Mouse (Mus musculus): ENCODE data around the gene Man1c1. TPM values are rescaled to one million over a fixed set of nuclear protein-coding genes. Genes with fewer than 3 reads are reported as not detected.
A peak's percentile ranks its signal among the peaks of the same experiment; 100 is the strongest.

Gene Man1c1
- polyA plus RNA-seq, 1 experiment = 4.6 TPM

DNA sequence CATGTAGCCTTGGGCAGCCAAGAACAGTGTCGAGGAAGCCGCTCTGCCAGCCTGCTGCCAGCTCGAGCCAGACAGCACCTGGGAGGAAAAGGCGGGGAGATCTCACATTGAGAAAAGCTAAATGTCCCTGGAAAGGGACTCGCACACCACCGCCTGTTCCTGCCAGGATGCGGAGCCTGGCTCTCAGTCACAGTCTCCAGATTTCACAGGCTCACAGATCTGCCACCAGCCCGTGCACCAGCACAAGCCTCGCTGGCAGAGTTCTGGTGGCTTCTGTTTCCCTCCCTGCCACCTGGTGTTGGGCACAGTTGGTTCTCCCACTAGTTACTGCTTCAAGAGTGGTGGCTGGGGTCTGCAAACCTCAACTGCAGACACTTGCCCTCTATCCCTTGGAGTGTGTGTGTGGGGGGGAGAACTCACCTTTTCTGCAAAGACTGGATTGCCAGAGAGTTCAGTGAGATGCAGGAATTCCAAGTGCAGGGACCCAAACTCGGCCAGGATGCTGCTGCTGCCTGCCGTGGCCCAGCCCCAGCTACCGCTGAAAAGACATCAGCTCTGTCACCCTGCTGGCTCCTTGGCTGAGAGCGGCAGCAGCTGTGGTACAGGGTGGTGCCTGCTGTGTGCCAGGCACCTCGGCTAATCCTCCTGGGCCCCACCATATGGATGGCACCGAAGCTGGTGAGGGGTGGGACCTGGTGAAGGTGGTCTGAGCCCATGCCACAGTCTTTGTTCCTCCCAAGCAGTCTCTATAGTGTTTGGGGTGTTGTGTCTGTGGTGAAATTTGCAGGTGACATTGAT is 123.5 kb downstream of the Man1c1 start:
- 82% methylated on average over 15 of the region's 15 CpGs for WGBS
- H3K36me3 ChIP-seq (ENCODE audit: control insufficient read depth, insufficient read depth, low read length) = no peaks in the 10 kb centered on the region
- no peak for TF ChIP-seq CTCF (conservative IDR thresholded peaks at IDR 0.05; ENCODE audit: insufficient read depth, insufficient read length, low read depth, low read length)
- TF ChIP-seq POLR2A (IDR thresholded peaks at IDR 0.05; ENCODE audit: low read depth, low read length) = no peak

DNA sequence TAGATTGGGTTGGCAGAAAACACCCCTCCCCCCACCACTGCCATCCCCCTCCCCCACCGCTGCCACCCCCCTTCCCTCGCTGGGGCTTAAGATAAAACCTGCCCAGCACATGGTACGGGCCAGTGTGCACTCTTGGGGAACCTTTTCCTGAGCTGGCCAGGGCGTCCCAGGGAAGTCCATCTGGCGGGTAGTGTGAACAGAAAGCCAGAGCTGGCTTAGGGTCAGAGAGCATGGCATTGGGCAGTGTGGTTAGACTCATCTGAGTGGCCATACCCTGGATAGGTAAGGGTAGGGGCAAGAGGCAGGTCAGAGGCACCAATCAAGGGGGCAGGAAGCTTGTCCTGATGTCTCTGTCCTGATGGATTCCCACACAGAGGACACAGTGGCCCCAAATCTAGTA is 124.5 kb downstream of the Man1c1 start:
- peaks cover 3% of the 10 kb centered on the region; the same call in 1 of the 2 replicates for H3K4me1 ChIP-seq (ENCODE audit: control insufficient read depth, insufficient read depth, low read length)
- H3K36me3 ChIP-seq (ENCODE audit: control insufficient read depth, insufficient read depth, low read length) = no peaks in the 10 kb centered on the region
- H3K4me3 ChIP-seq (ENCODE audit: insufficient read depth, low read depth, low read length) = no peak overlapping the region
- DNase-seq = no peak
- H3K27ac ChIP-seq (ENCODE audit: insufficient read depth, low read depth, low read length) = no peak overlapping the region
- TF ChIP-seq POLR2A (IDR thresholded peaks at IDR 0.05; ENCODE audit: low read depth, low read length) = no peak
- no peak for TF ChIP-seq CTCF (conservative IDR thresholded peaks at IDR 0.05; ENCODE audit: insufficient read depth, insufficient read length, low read depth, low read length)
- no peaks in the 10 kb centered on the region for H3K27me3 ChIP-seq (replicated peaks; ENCODE audit: control insufficient read depth, insufficient read depth, low read length)
- WGBS = 16% methylated on average over 5 of the region's 5 CpGs

More for the DNA sequence above, 123.5 kb downstream of the Man1c1 start:
- H3K27me3 ChIP-seq (replicated peaks; ENCODE audit: control insufficient read depth, insufficient read depth, low read length) = no peaks in the 10 kb centered on the region
- no peak overlapping the region for H3K27ac ChIP-seq (ENCODE audit: insufficient read depth, low read depth, low read length)
- no peak for DNase-seq
- H3K4me3 ChIP-seq (ENCODE audit: insufficient read depth, low read depth, low read length) = no peak overlapping the region
- H3K4me1 ChIP-seq (ENCODE audit: control insufficient read depth, insufficient read depth, low read length) = peaks cover 3% of the 10 kb centered on the region; the same call in 1 of the 2 replicates

DNA sequence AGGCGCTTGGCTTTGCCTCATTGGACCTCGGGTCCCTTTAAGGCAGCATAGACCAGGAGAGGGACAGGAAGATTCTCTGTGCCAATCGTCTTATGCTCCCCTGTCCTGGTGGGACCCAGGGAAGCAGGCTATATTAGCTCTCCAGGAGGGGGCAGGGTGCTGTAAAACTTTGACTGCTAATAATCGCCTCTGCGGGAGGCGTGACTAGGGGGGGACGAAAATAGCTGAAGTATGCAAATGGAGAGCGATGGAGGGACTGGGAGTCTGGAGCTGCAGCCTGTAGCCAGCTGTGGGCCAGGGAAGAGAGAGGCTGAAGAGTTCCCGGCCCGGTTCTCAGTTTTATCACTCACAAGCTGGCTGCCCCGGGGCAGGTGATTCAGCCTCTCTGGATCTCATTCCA is 124.9 kb downstream of the Man1c1 start:
- 0 out of 2 replicates have a peak, but pooled peaks have one; percentile 28 for TF ChIP-seq CTCF (conservative IDR thresholded peaks at IDR 0.05; ENCODE audit: insufficient read depth, insufficient read length, low read depth, low read length)
- no peak for TF ChIP-seq POLR2A (IDR thresholded peaks at IDR 0.05; ENCODE audit: low read depth, low read length)
- DNase-seq = peak; percentile 25
- H3K27ac ChIP-seq (ENCODE audit: insufficient read depth, low read depth, low read length) = no peak overlapping the region
- no peaks in the 10 kb centered on the region for H3K36me3 ChIP-seq (ENCODE audit: control insufficient read depth, insufficient read depth, low read length)
- no peaks in the 10 kb centered on the region for H3K27me3 ChIP-seq (replicated peaks; ENCODE audit: control insufficient read depth, insufficient read depth, low read length)
- H3K4me3 ChIP-seq (ENCODE audit: insufficient read depth, low read depth, low read length) = no peak overlapping the region
- WGBS = 15% methylated on average over 11 of the region's 11 CpGs
- peaks cover 3% of the 10 kb centered on the region; the same call in 1 of the 2 replicates for H3K4me1 ChIP-seq (ENCODE audit: control insufficient read depth, insufficient read depth, low read length)

DNA sequence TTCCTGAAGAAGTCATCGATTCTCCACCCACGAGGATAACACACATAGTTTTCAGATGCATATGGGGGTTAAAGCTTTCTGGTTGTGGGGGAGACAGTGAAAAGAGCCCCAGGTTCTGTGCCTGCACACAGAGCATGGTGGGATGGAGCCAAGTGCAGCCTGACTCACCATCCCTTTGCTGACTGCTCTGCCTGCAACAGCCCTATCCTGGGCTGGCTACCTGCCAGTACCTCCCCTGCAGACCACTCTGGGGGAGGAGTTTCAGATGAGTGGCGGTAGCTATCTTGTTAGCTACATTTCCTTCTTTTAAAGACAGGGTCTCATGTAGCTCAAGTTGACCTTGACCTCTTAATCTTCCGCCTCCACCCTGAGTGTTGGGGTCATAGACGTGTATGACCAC is 125.7 kb downstream of the Man1c1 start:
- Histone ChIP-seq H3K4me1 (ENCODE audit: control insufficient read depth, insufficient read depth, low read length) (peaks cover 3% of the 10 kb centered on the region; the same call in 1 of the 2 replicates), H3K4me3 (ENCODE audit: insufficient read depth, low read depth, low read length) (no peak overlapping the region), H3K27me3 (replicated peaks; ENCODE audit: control insufficient read depth, insufficient read depth, low read length) (no peaks in the 10 kb centered on the region), H3K36me3 (ENCODE audit: control insufficient read depth, insufficient read depth, low read length) (no peaks in the 10 kb centered on the region), H3K27ac (ENCODE audit: insufficient read depth, low read depth, low read length) (no peak overlapping the region)
- TF ChIP-seq CTCF (conservative IDR thresholded peaks at IDR 0.05; ENCODE audit: insufficient read depth, insufficient read length, low read depth, low read length) = no peak
- TF ChIP-seq POLR2A (IDR thresholded peaks at IDR 0.05; ENCODE audit: low read depth, low read length) = no peak
- DNase-seq = no peak
- 67% methylated on average over 5 of the region's 5 CpGs for WGBS

DNA sequence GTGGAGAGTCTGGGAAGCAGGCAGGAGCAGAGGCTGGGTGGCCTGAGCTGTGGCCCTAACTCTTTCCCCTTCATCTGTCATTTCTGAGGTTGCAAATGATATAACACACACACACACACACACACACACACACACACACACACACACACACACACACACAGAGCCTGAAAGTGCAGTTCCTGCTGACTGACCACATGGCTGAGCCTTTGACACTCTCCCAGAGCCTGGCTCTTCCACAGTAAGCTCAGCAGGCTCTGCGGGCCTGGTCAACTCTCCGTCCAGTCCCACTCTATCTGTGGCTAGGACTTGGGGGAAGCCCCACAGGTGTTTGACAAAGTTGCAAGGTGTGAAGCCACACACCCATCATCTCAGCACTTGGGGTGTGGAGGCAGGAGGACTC is 126.8 kb downstream of the Man1c1 start:
- no peak for TF ChIP-seq CTCF (conservative IDR thresholded peaks at IDR 0.05; ENCODE audit: insufficient read depth, insufficient read length, low read depth, low read length)
- no peak for TF ChIP-seq POLR2A (IDR thresholded peaks at IDR 0.05; ENCODE audit: low read depth, low read length)
- H3K27me3 ChIP-seq (replicated peaks; ENCODE audit: control insufficient read depth, insufficient read depth, low read length) = no peaks in the 10 kb centered on the region
- WGBS = 94% methylated on average over 2 of the region's 2 CpGs
- H3K4me1 ChIP-seq (ENCODE audit: control insufficient read depth, insufficient read depth, low read length) = peaks cover 3% of the 10 kb centered on the region; the same call in 1 of the 2 replicates
- H3K36me3 ChIP-seq (ENCODE audit: control insufficient read depth, insufficient read depth, low read length) = no peaks in the 10 kb centered on the region
- no peak overlapping the region for H3K4me3 ChIP-seq (ENCODE audit: insufficient read depth, low read depth, low read length)
- H3K27ac ChIP-seq (ENCODE audit: insufficient read depth, low read depth, low read length) = no peak overlapping the region
- no peak for DNase-seq

DNA sequence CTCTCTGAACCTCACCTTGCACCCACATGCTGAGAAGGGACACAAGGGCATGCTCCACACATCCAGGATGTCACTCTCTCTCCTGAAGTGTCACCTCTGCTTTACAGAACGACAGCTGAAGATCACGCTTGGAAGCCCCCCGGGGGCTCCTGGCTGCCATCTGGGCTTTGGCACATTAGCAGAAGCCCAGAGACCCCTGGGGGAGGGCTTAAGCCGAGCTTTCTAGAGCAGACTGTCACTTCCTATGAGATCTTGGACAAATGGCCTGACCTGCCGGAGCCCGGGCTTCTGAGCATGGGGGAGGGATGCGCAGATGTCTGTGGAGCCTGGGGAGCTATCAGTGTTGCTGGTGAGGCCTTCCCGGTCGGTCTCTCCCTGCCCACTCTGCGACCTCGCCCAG is 128.6 kb downstream of the Man1c1 start:
- no peak overlapping the region for H3K27ac ChIP-seq (ENCODE audit: insufficient read depth, low read depth, low read length)
- H3K36me3 ChIP-seq (ENCODE audit: control insufficient read depth, insufficient read depth, low read length) = no peaks in the 10 kb centered on the region
- 65% methylated on average over 11 of the region's 11 CpGs for WGBS
- DNase-seq = no peak
- no peaks in the 10 kb centered on the region for H3K27me3 ChIP-seq (replicated peaks; ENCODE audit: control insufficient read depth, insufficient read depth, low read length)
- no peak for TF ChIP-seq CTCF (conservative IDR thresholded peaks at IDR 0.05; ENCODE audit: insufficient read depth, insufficient read length, low read depth, low read length)
- TF ChIP-seq POLR2A (IDR thresholded peaks at IDR 0.05; ENCODE audit: low read depth, low read length) = no peak
- H3K4me1 ChIP-seq (ENCODE audit: control insufficient read depth, insufficient read depth, low read length) = peaks cover 3% of the 10 kb centered on the region; the same call in 1 of the 2 replicates
- H3K4me3 ChIP-seq (ENCODE audit: insufficient read depth, low read depth, low read length) = no peak overlapping the region

DNA sequence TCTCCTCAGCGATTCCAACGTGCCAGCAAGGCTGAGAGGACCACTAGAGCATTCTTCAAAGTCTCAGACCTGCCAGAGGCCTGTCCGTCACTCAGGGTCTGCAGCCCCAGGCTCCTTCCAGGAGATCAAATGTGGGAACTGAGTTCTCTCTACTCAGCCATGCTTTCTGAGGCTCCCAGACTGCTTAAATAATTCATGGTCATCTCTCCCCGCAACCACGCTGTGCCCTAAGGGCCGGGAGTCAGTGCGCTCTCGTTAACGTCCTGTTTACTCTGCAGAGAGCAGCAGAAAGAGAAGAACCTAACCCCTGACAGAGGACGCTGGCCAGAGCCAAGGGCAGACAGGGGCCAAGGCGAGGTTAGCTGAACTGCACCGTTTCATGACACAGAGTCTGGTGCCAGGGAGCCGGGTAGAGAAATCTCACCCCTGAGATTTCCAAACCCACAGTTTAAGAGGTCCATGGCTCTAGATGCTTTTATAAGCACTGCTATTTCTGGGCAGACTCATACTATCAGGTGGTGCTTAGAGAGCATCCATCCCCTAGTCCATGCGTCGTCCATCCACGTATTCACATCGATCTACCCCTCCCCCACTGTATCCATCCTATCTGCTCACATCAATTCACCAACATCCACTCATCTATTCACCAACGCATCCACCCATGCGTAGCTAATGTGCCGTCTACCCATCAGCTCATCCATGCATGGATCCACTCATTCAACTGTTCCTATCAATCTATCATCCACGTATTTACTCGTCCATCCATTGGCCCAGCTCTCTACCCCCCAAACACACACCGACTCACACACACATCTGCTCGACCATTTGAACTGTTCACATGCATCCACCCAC is 131.4 kb downstream of the Man1c1 start:
- no peaks in the 10 kb centered on the region for H3K4me1 ChIP-seq (ENCODE audit: control insufficient read depth, insufficient read depth, low read length)
- TF ChIP-seq CTCF (conservative IDR thresholded peaks at IDR 0.05; ENCODE audit: insufficient read depth, insufficient read length, low read depth, low read length) = no peak
- no peak for TF ChIP-seq POLR2A (IDR thresholded peaks at IDR 0.05; ENCODE audit: low read depth, low read length)
- WGBS = 72% methylated on average over 24 of the region's 24 CpGs
- H3K27me3 ChIP-seq (replicated peaks; ENCODE audit: control insufficient read depth, insufficient read depth, low read length) = no peaks in the 10 kb centered on the region
- H3K4me3 ChIP-seq (ENCODE audit: insufficient read depth, low read depth, low read length) = no peak overlapping the region
- DNase-seq = no peak
- H3K36me3 ChIP-seq (ENCODE audit: control insufficient read depth, insufficient read depth, low read length) = no peaks in the 10 kb centered on the region
- no peak overlapping the region for H3K27ac ChIP-seq (ENCODE audit: insufficient read depth, low read depth, low read length)

Measured in kidney, adult 2 months (tissue).